ENCODE assay signal across 23 mouse cellular contexts in genomic region chr6:140198036-140198435, GRCm38 (mm10).
"Had no signal": no experiment of that assay in that cellular context is flagged by ENCODE, and none has a peak within 500 bp of the region (broad histone marks: within the 10 kb centered on the region; RNA-seq: fewer than 3 reads in every experiment).

No protein-coding gene starts in this region.

- H3K4me2 ChIP-seq: kidney, embryonic 15.5 days; limb, embryonic 13.5 days; liver, embryonic 13.5 days; lung, embryonic 15.5 days; midbrain, embryonic 13.5 days; neural tube, embryonic 13.5 days; stomach, embryonic 15.5 days had no signal

- H3K4me1 ChIP-seq: liver, embryonic 13.5 days; megakaryocyte, embryonic 14.5 days; stomach, embryonic 15.5 days had no signal

- H3K4me3 ChIP-seq: kidney, embryonic 15.5 days; limb, embryonic 13.5 days; liver, embryonic 13.5 days; lung, embryonic 15.5 days; megakaryocyte, embryonic 14.5 days; midbrain, embryonic 10.5 days; midbrain, embryonic 13.5 days; myocyte; neural tube, embryonic 13.5 days; stomach, embryonic 15.5 days had no signal

- H3K9me3 ChIP-seq: kidney, embryonic 15.5 days; limb, embryonic 13.5 days; lung, embryonic 15.5 days; midbrain, embryonic 10.5 days; midbrain, embryonic 13.5 days; neural tube, embryonic 13.5 days; stomach, embryonic 15.5 days had no signal

- H3K27me3 ChIP-seq: kidney, embryonic 15.5 days; limb, embryonic 13.5 days; liver, embryonic 13.5 days; lung, embryonic 15.5 days; megakaryocyte, embryonic 14.5 days; midbrain, embryonic 13.5 days; neural tube, embryonic 13.5 days; stomach, embryonic 15.5 days had no signal

- H3K9ac ChIP-seq: kidney, embryonic 15.5 days; limb, embryonic 13.5 days; liver, embryonic 13.5 days; lung, embryonic 15.5 days; midbrain, embryonic 13.5 days; neural tube, embryonic 13.5 days; stomach, embryonic 15.5 days had no signal

- DNase-seq: kidney, adult 11 months; kidney, adult 8-10 months; kidney, postnatal 10 days; kidney, postnatal 36 days; left cerebral cortex, postnatal 4 days; liver, embryonic 13.5 days; lung, adult 18-20 months; lung, postnatal 10 days; lung, postnatal 36 days; retina, postnatal 1 day; right cerebral cortex, postnatal 25 days; spleen, adult 18-20 months; thymus, postnatal 36 days had no signal

- H3K36me3 ChIP-seq: kidney, embryonic 15.5 days; limb, embryonic 13.5 days; liver, embryonic 13.5 days; lung, embryonic 15.5 days; midbrain, embryonic 10.5 days; midbrain, embryonic 13.5 days; neural tube, embryonic 13.5 days; stomach, embryonic 15.5 days had no signal

- ATAC-seq: midbrain, embryonic 13.5 days; midbrain, embryonic 16.5 days had no signal

- H3K27ac ChIP-seq: kidney, embryonic 15.5 days; limb, embryonic 13.5 days; liver, embryonic 13.5 days; lung, embryonic 15.5 days; midbrain, embryonic 10.5 days; midbrain, embryonic 13.5 days; neural tube, embryonic 13.5 days; stomach, embryonic 15.5 days had no signal
